Mouse (Mus musculus): ENCODE measurements around the gene Nav2. TPM values are rescaled to one million over a fixed set of nuclear protein-coding genes. Genes with fewer than 3 reads are reported as not detected.

Gene Nav2
- polyA plus RNA-seq, 1 experiment from 2014 or later: 36.1 TPM

GRCm38 (mm10) chr7:49553236-49553981, 644.9 kb downstream of the Nav2 start:
- DNase-seq (ENCODE audit: low spot score): no peak
- Histone ChIP-seq H3K9me3 (ENCODE audit: control insufficient read depth, low read length) (no peaks in the 10 kb centered on the region), H3K4me3 (ENCODE audit: low read depth, low read length) (no peak overlapping the region), H3K9ac (ENCODE audit: low read depth, low read length) (no peak overlapping the region), H3K4me1 (replicated peaks; ENCODE audit: control insufficient read depth, insufficient read depth, low read length) (0 out of 2 replicates have a peak, but pooled peaks cover 2% of the 10 kb centered on the region), H3K4me2 (replicated peaks; ENCODE audit: low read depth, low read length) (no peak overlapping the region), H3K27ac (ENCODE audit: low read depth, low read length) (no peak overlapping the region), H3K27me3 (ENCODE audit: control insufficient read depth, insufficient read depth, low read length) (no peaks in the 10 kb centered on the region), H3K36me3 (ENCODE audit: control insufficient read depth, insufficient read depth, low read length) (no peaks in the 10 kb centered on the region)
- no peak for ATAC-seq (ENCODE audit: low FRiP score)
- WGBS: 50% methylated on average over 11 of the region's 11 CpGs

GRCm38 (mm10) chr7:49558240-49558640, 649.7 kb downstream of the Nav2 start:
- Histone ChIP-seq H3K9ac (ENCODE audit: low read depth, low read length) (no peak overlapping the region), H3K4me1 (replicated peaks; ENCODE audit: control insufficient read depth, insufficient read depth, low read length) (0 out of 2 replicates have a peak, but pooled peaks cover 2% of the 10 kb centered on the region), H3K27ac (ENCODE audit: low read depth, low read length) (no peak overlapping the region), H3K27me3 (ENCODE audit: control insufficient read depth, insufficient read depth, low read length) (no peaks in the 10 kb centered on the region), H3K36me3 (ENCODE audit: control insufficient read depth, insufficient read depth, low read length) (no peaks in the 10 kb centered on the region), H3K4me2 (replicated peaks; ENCODE audit: low read depth, low read length) (no peak overlapping the region), H3K9me3 (ENCODE audit: control insufficient read depth, low read length) (no peaks in the 10 kb centered on the region), H3K4me3 (ENCODE audit: low read depth, low read length) (no peak overlapping the region)
- no peak for ATAC-seq (ENCODE audit: low FRiP score)
- 93% methylated on average over 12 of the region's 12 CpGs for WGBS
- DNase-seq (ENCODE audit: low spot score): no peak

GRCm38 (mm10) chr7:49558895-49559294, 650.4 kb downstream of the Nav2 start:
- Histone ChIP-seq H3K36me3 (ENCODE audit: control insufficient read depth, insufficient read depth, low read length) (no peaks in the 10 kb centered on the region), H3K4me2 (replicated peaks; ENCODE audit: low read depth, low read length) (no peak overlapping the region), H3K4me1 (replicated peaks; ENCODE audit: control insufficient read depth, insufficient read depth, low read length) (0 out of 2 replicates have a peak, but pooled peaks cover 2% of the 10 kb centered on the region), H3K9me3 (ENCODE audit: control insufficient read depth, low read length) (no peaks in the 10 kb centered on the region), H3K27ac (ENCODE audit: low read depth, low read length) (no peak overlapping the region), H3K27me3 (ENCODE audit: control insufficient read depth, insufficient read depth, low read length) (no peaks in the 10 kb centered on the region), H3K9ac (ENCODE audit: low read depth, low read length) (no peak overlapping the region), H3K4me3 (ENCODE audit: low read depth, low read length) (no peak overlapping the region)
- DNase-seq (ENCODE audit: low spot score) (no peak), ATAC-seq (ENCODE audit: low FRiP score) (no peak)
- WGBS: 92% methylated on average over 5 of the region's 5 CpGs

- no peak overlapping the region for H3K9ac ChIP-seq (ENCODE audit: low read depth, low read length)
- no peak overlapping the region for H3K4me3 ChIP-seq (ENCODE audit: low read depth, low read length)
- H3K36me3 ChIP-seq (ENCODE audit: control insufficient read depth, insufficient read depth, low read length): no peaks in the 10 kb centered on the region
- H3K4me1 ChIP-seq (replicated peaks; ENCODE audit: control insufficient read depth, insufficient read depth, low read length): no peaks in the 10 kb centered on the region
- H3K9me3 ChIP-seq (ENCODE audit: control insufficient read depth, low read length): no peaks in the 10 kb centered on the region
- 77% methylated on average over 4 of the region's 4 CpGs for WGBS
- DNase-seq (ENCODE audit: low spot score) (no peak), ATAC-seq (ENCODE audit: low FRiP score) (no peak)
- H3K27ac ChIP-seq (ENCODE audit: low read depth, low read length): no peak overlapping the region
- H3K27me3 ChIP-seq (ENCODE audit: control insufficient read depth, insufficient read depth, low read length): no peaks in the 10 kb centered on the region
- no peak overlapping the region for H3K4me2 ChIP-seq (replicated peaks; ENCODE audit: low read depth, low read length)
These were observed 651.5 kb downstream of the Nav2 start for GRCm38 (mm10) chr7:49560012-49560411.

- 95% methylated on average over 4 of the region's 4 CpGs for WGBS
- Histone ChIP-seq H3K4me2 (replicated peaks; ENCODE audit: low read depth, low read length) (no peak overlapping the region), H3K4me3 (ENCODE audit: low read depth, low read length) (no peak overlapping the region), H3K36me3 (ENCODE audit: control insufficient read depth, insufficient read depth, low read length) (no peaks in the 10 kb centered on the region), H3K27me3 (ENCODE audit: control insufficient read depth, insufficient read depth, low read length) (no peaks in the 10 kb centered on the region), H3K27ac (ENCODE audit: low read depth, low read length) (no peak overlapping the region), H3K9me3 (ENCODE audit: control insufficient read depth, low read length) (no peaks in the 10 kb centered on the region), H3K4me1 (replicated peaks; ENCODE audit: control insufficient read depth, insufficient read depth, low read length) (no peaks in the 10 kb centered on the region), H3K9ac (ENCODE audit: low read depth, low read length) (no peak overlapping the region)
- DNase-seq (ENCODE audit: low spot score) (no peak), ATAC-seq (ENCODE audit: low FRiP score) (no peak)
These were observed 653.9 kb downstream of the Nav2 start for GRCm38 (mm10) chr7:49562404-49562803.

GRCm38 (mm10) chr7:49562851-49563250, 654.3 kb downstream of the Nav2 start:
- no peak overlapping the region for H3K4me3 ChIP-seq (ENCODE audit: low read depth, low read length)
- no peaks in the 10 kb centered on the region for H3K9me3 ChIP-seq (ENCODE audit: control insufficient read depth, low read length)
- H3K4me1 ChIP-seq (replicated peaks; ENCODE audit: control insufficient read depth, insufficient read depth, low read length): no peaks in the 10 kb centered on the region
- no peaks in the 10 kb centered on the region for H3K36me3 ChIP-seq (ENCODE audit: control insufficient read depth, insufficient read depth, low read length)
- no peak overlapping the region for H3K9ac ChIP-seq (ENCODE audit: low read depth, low read length)
- DNase-seq (ENCODE audit: low spot score): no peak
- no peak overlapping the region for H3K4me2 ChIP-seq (replicated peaks; ENCODE audit: low read depth, low read length)
- H3K27me3 ChIP-seq (ENCODE audit: control insufficient read depth, insufficient read depth, low read length): no peaks in the 10 kb centered on the region
- no peak for ATAC-seq (ENCODE audit: low FRiP score)
- WGBS: 91% methylated on average over 8 of the region's 8 CpGs
- H3K27ac ChIP-seq (ENCODE audit: low read depth, low read length): no peak overlapping the region

- H3K36me3 ChIP-seq (ENCODE audit: control insufficient read depth, insufficient read depth, low read length): no peaks in the 10 kb centered on the region
These were observed 656.6 kb downstream of the Nav2 start for GRCm38 (mm10) chr7:49565084-49565483.

GRCm38 (mm10) chr7:49565798-49566197, 657.3 kb downstream of the Nav2 start:
- ATAC-seq (ENCODE audit: low FRiP score) (no peak), DNase-seq (ENCODE audit: low spot score) (no peak)
- Histone ChIP-seq H3K4me3 (ENCODE audit: low read depth, low read length) (no peak overlapping the region), H3K9ac (ENCODE audit: low read depth, low read length) (no peak overlapping the region), H3K27me3 (ENCODE audit: control insufficient read depth, insufficient read depth, low read length) (no peaks in the 10 kb centered on the region), H3K9me3 (ENCODE audit: control insufficient read depth, low read length) (no peaks in the 10 kb centered on the region), H3K36me3 (ENCODE audit: control insufficient read depth, insufficient read depth, low read length) (no peaks in the 10 kb centered on the region), H3K4me1 (replicated peaks; ENCODE audit: control insufficient read depth, insufficient read depth, low read length) (no peaks in the 10 kb centered on the region), H3K27ac (ENCODE audit: low read depth, low read length) (no peak overlapping the region), H3K4me2 (replicated peaks; ENCODE audit: low read depth, low read length) (no peak overlapping the region)
- WGBS: 93% methylated on average over 11 of the region's 11 CpGs

More at GRCm38 (mm10) chr7:49565084-49565483, 656.6 kb downstream of the Nav2 start:
- H3K9ac ChIP-seq (ENCODE audit: low read depth, low read length): no peak overlapping the region
- H3K27ac ChIP-seq (ENCODE audit: low read depth, low read length): no peak overlapping the region
- H3K27me3 ChIP-seq (ENCODE audit: control insufficient read depth, insufficient read depth, low read length): no peaks in the 10 kb centered on the region
- H3K9me3 ChIP-seq (ENCODE audit: control insufficient read depth, low read length): no peaks in the 10 kb centered on the region
- ATAC-seq (ENCODE audit: low FRiP score): no peak
- no peak overlapping the region for H3K4me3 ChIP-seq (ENCODE audit: low read depth, low read length)
- no peak for DNase-seq (ENCODE audit: low spot score)
- 91% methylated on average over 11 of the region's 11 CpGs for whole genome bisulfite sequencing
- H3K4me2 ChIP-seq (replicated peaks; ENCODE audit: low read depth, low read length): no peak overlapping the region
- no peaks in the 10 kb centered on the region for H3K4me1 ChIP-seq (replicated peaks; ENCODE audit: control insufficient read depth, insufficient read depth, low read length)

GRCm38 (mm10) chr7:49567346-49568034, 659.0 kb downstream of the Nav2 start:
- no peak overlapping the region for H3K9ac ChIP-seq (ENCODE audit: low read depth, low read length)
- H3K4me1 ChIP-seq (replicated peaks; ENCODE audit: control insufficient read depth, insufficient read depth, low read length): no peaks in the 10 kb centered on the region
- no peak for ATAC-seq (ENCODE audit: low FRiP score)
- no peak overlapping the region for H3K27ac ChIP-seq (ENCODE audit: low read depth, low read length)
- no peaks in the 10 kb centered on the region for H3K27me3 ChIP-seq (ENCODE audit: control insufficient read depth, insufficient read depth, low read length)
- no peak overlapping the region for H3K4me3 ChIP-seq (ENCODE audit: low read depth, low read length)
- H3K9me3 ChIP-seq (ENCODE audit: control insufficient read depth, low read length): no peaks in the 10 kb centered on the region
- H3K4me2 ChIP-seq (replicated peaks; ENCODE audit: low read depth, low read length): no peak overlapping the region
- no peaks in the 10 kb centered on the region for H3K36me3 ChIP-seq (ENCODE audit: control insufficient read depth, insufficient read depth, low read length)
- 71% methylated on average over 13 of the region's 13 CpGs for WGBS
- DNase-seq (ENCODE audit: low spot score): no peak

Data from hindbrain, embryonic 11.5 days (tissue).